In the genomic region with DNA sequence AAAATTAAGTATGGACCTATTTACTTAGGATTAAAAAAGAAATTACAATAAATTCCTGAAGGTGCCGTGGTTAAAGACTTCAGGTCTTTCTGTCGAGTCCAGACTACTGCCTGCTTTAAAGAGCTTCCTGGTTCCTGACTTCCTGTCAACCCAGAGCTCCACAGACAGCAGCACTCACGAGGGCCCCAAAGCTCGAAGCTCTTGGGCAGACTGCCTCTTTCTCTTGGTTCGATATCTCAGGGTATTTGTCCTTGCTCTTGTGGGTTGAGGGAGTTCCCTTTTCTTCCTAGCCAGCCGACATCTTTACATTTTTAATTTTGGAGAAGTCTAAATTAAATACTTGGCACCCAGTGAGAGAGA, we compare ENCODE assay signal across 9 mouse cellular contexts. TPM values are rescaled to one million over a fixed set of nuclear protein-coding genes. Genes with fewer than 3 reads are reported as not detected.
DNase-seq lines count a peak whose midpoint lies in the region; ATAC-seq and TF ChIP-seq lines count a peak whose summit lies in the region.
"Had no signal": no experiment of that assay in that cellular context is flagged by ENCODE, and none has a peak within 500 bp of the region (broad histone marks: within the 10 kb centered on the region; RNA-seq: fewer than 3 reads in every experiment).

No protein-coding gene starts in this region.

- no peak overlapping the region for H3K4me2 ChIP-seq in midbrain, postnatal 0 days (ENCODE audit: low read depth, low read length, poor library complexity, severe bottlenecking)
- no peak overlapping the region for H3K4me2 ChIP-seq in midbrain, embryonic 16.5 days (ENCODE audit: low read length)
- H3K4me2 ChIP-seq in stomach, embryonic 16.5 days (ENCODE audit: low read depth, low read length) = peak overlapping the region; percentile 36; the same call in 1 of the 2 replicates

- no peaks in the 10 kb centered on the region for H3K4me1 ChIP-seq in midbrain, postnatal 0 days (ENCODE audit: insufficient read depth, low read length)
- no peaks in the 10 kb centered on the region for H3K4me1 ChIP-seq in midbrain, embryonic 16.5 days (ENCODE audit: control insufficient read depth, insufficient read depth, low read length)
- no peaks in the 10 kb centered on the region for H3K4me1 ChIP-seq in liver, adult 2 months (ENCODE audit: control insufficient read depth, insufficient read depth, low read length)
- H3K4me1 ChIP-seq in stomach, embryonic 16.5 days (ENCODE audit: control insufficient read depth, insufficient read depth, low read length) = peaks cover 11% of the 10 kb centered on the region; the same call in 1 of the 2 replicates

- peak; percentile 25 for ATAC-seq in frontal cortex, adult (ENCODE audit: low TSS enrichment)
- no peak for ATAC-seq in midbrain, postnatal 0 days (ENCODE audit: low FRiP score)
- ATAC-seq in midbrain, embryonic 16.5 days = no peak
- ATAC-seq in stomach, embryonic 16.5 days (ENCODE audit: insufficient read depth, low FRiP score) = no peak

- TF ChIP-seq CTCF in midbrain, postnatal 0 days (IDR thresholded peaks at IDR 0.05) = no peak
- no peak for TF ChIP-seq CTCF in liver, adult 2 months (IDR thresholded peaks at IDR 0.05; ENCODE audit: low read depth, low read length)

- peak overlapping the region; percentile 38; the same call in 1 of the 2 replicates for H3K27ac ChIP-seq in midbrain, postnatal 0 days (ENCODE audit: low read depth, low read length)
- H3K27ac ChIP-seq in midbrain, embryonic 16.5 days (ENCODE audit: low read length) = no peak overlapping the region
- no peak overlapping the region for H3K27ac ChIP-seq in liver, adult 2 months (replicated peaks; ENCODE audit: insufficient read depth, low read depth, low read length)
- H3K27ac ChIP-seq in stomach, embryonic 16.5 days (ENCODE audit: low read length) = peak overlapping the region; percentile 64; the same call in 1 of the 2 replicates

- H3K9me3 ChIP-seq in midbrain, postnatal 0 days (ENCODE audit: low read length) = no peaks in the 10 kb centered on the region
- no peaks in the 10 kb centered on the region for H3K9me3 ChIP-seq in midbrain, embryonic 16.5 days (replicated peaks; ENCODE audit: control insufficient read depth, low read length, poor library complexity, severe bottlenecking)
- H3K9me3 ChIP-seq in stomach, embryonic 16.5 days (replicated peaks; ENCODE audit: control insufficient read depth, low read length) = no peaks in the 10 kb centered on the region

- 70% methylated on average over 6 of the region's 6 CpGs for WGBS in midbrain, postnatal 0 days
- 70% methylated on average over 6 of the region's 6 CpGs for WGBS in midbrain, embryonic 16.5 days
- WGBS in liver, adult 2 months = 53% methylated on average over 6 of the region's 6 CpGs
- WGBS in stomach, embryonic 16.5 days = 39% methylated on average over 6 of the region's 6 CpGs

- no peak overlapping the region for H3K4me3 ChIP-seq in midbrain, postnatal 0 days (ENCODE audit: low read depth, low read length)
- H3K4me3 ChIP-seq in midbrain, embryonic 16.5 days (ENCODE audit: low read depth, low read length) = no peak overlapping the region
- no peak overlapping the region for H3K4me3 ChIP-seq in liver, adult 2 months (ENCODE audit: insufficient read depth, low read depth, low read length)
- H3K4me3 ChIP-seq in stomach, embryonic 16.5 days (replicated peaks; ENCODE audit: low read length) = no peak overlapping the region

- H3K79me2 ChIP-seq in liver, adult 2 months (ENCODE audit: control insufficient read depth, insufficient read depth, low read length) = no peaks in the 10 kb centered on the region

- DNase-seq in frontal cortex, postnatal 36 days (ENCODE audit: low spot score in 2 of 2) = no peak
- no peak for DNase-seq in midbrain, postnatal 0 days (ENCODE audit: low spot score)
- DNase-seq in liver, adult 2 months (ENCODE audit: extremely low read depth, low read depth, low spot score) = peak; percentile 12
- DNase-seq in adrenal gland, adult 8-10 months = no peak
- DNase-seq in cerebellum, postnatal 25 days = no peak
- DNase-seq: left cerebral cortex, postnatal 4 days had no signal

- H3K27me3 ChIP-seq in midbrain, postnatal 0 days (ENCODE audit: insufficient read depth, low read length) = no peaks in the 10 kb centered on the region
- H3K27me3 ChIP-seq in midbrain, embryonic 16.5 days (ENCODE audit: control insufficient read depth, insufficient read depth, low read depth, low read length) = no peaks in the 10 kb centered on the region
- H3K27me3 ChIP-seq in liver, adult 2 months (ENCODE audit: control insufficient read depth, insufficient read depth, low read length) = no peaks in the 10 kb centered on the region
- no peaks in the 10 kb centered on the region for H3K27me3 ChIP-seq in stomach, embryonic 16.5 days (ENCODE audit: control insufficient read depth, insufficient read depth, low read length)

- no peak for TF ChIP-seq POLR2A in liver, adult 2 months (IDR thresholded peaks at IDR 0.05; ENCODE audit: extremely low read depth, insufficient read depth, low read length)

- H3K9ac ChIP-seq in midbrain, postnatal 0 days (replicated peaks; ENCODE audit: low read length, poor library complexity, severe bottlenecking) = no peak overlapping the region
- H3K9ac ChIP-seq in midbrain, embryonic 16.5 days (ENCODE audit: low read depth, low read length) = no peak overlapping the region
- H3K9ac ChIP-seq in liver, adult 2 months (ENCODE audit: low read depth, low read length) = no peak overlapping the region
- H3K9ac ChIP-seq in stomach, embryonic 16.5 days (ENCODE audit: low read length) = peak overlapping the region; percentile 41; the same call in 1 of the 2 replicates

- H3K36me3 ChIP-seq in midbrain, postnatal 0 days (ENCODE audit: insufficient read depth, low read length) = no peaks in the 10 kb centered on the region
- H3K36me3 ChIP-seq in midbrain, embryonic 16.5 days (ENCODE audit: control insufficient read depth, insufficient read depth, low read length) = no peaks in the 10 kb centered on the region
- H3K36me3 ChIP-seq in liver, adult 2 months (ENCODE audit: control insufficient read depth, insufficient read depth, low read length) = no peaks in the 10 kb centered on the region
- no peaks in the 10 kb centered on the region for H3K36me3 ChIP-seq in stomach, embryonic 16.5 days (ENCODE audit: control insufficient read depth, insufficient read depth, low read length)

RNA-seq across cellular contexts. Expression of gene Specc1, which starts 48.3 kb away (rescaled TPM):
- 25.0 and 27.5 TPM in 2 replicates for total RNA-seq in midbrain, postnatal 0 days (2014; rRNA removed)
- 11.6 and 12.8 TPM in 2 replicates for polyA plus RNA-seq in midbrain, postnatal 0 days (2015; fragmentation: Nextera tagmentation; extraction: Ambion mirVana)
- 8.0 and 9.9 TPM in 2 replicates for polyA plus RNA-seq in midbrain, embryonic 16.5 days (2015; fragmentation: Nextera tagmentation; extraction: Ambion mirVana)
- total RNA-seq in liver, adult 2 months (2014; rRNA removed) = 1.1 and 1.4 TPM in 2 replicates
- 0.49 and 0.52 TPM in 2 replicates for polyA plus RNA-seq in liver, adult 2 months (2012; rRNA removed)
- polyA plus RNA-seq in stomach, embryonic 16.5 days (2015; fragmentation: Nextera tagmentation; extraction: Ambion mirVana) = 7.6 and 7.7 TPM in 2 replicates
- 1 to 10 TPM; 5.7 to 8.3 (median 7.3) TPM for total RNA-seq in adrenal gland, adult 8-10 months (2022)

Comparison
In these comparisons a context has a peak if more than half of its experiments do, and no peak if none do; other contexts are left out.
1. H3K27ac ChIP-seq: peak in midbrain, postnatal 0 days (single experiment) and stomach, embryonic 16.5 days (single experiment); none in midbrain, embryonic 16.5 days (single experiment) and liver, adult 2 months (single experiment).